Mouse (Mus musculus) layer of hippocampus, postnatal 10 days (tissue): ENCODE data around the gene Dyrk1b. TPM values are rescaled to one million over a fixed set of nuclear protein-coding genes. Genes with fewer than 3 reads are reported as not detected.

Experiments
- DNase-seq, 2 experiments: peaks; one replicate each; pipeline ENCODE4 v3.0.0; 2021; ENCODE audit warnings: low spot score in 2 of 2
- long read RNA-seq: library from polyadenylated mRNA; stranded (forward); transcript quantifications from one replicate; pipeline ENCODE4 v2.0.0, GENCODE M21; 2023
- total RNA-seq, 2 experiments: library from RNA; stranded (reverse); gene quantifications; 2 replicates each; pipeline ENCODE4 v1.2.3; 2021

Gene Dyrk1b
- 10 to 100 TPM; 31.6 to 35.6 TPM for total RNA-seq
- long read RNA-seq, partial matches to known transcripts, result 3 of 9 reads
- long read RNA-seq, other reads (novel, unspliced or antisense), result 4 of 9 reads

- peak; percentile 98 for DNase-seq
Measured at GRCm38 (mm10) chr7:28179228-28179627, at the start of gene Dyrk1b. Dyrk1b (plus strand) TSS chr7:28179469.

GRCm38 (mm10) chr7:28137613-28138012 lies 41.7 kb upstream of the Dyrk1b start:
- peak; percentile 62 to 65 for DNase-seq

GRCm38 (mm10) chr7:28148263-28148662 lies 31.0 kb upstream of the Dyrk1b start:
- peak; percentile 74 for DNase-seq

- DNase-seq, result no peak
Measured at GRCm38 (mm10) chr7:28149841-28150240, 29.4 kb upstream of the Dyrk1b start.

- DNase-seq, result peak; percentile 58 to 71
Measured at GRCm38 (mm10) chr7:28151584-28152221, 27.6 kb upstream of the Dyrk1b start.

GRCm38 (mm10) chr7:28153595-28153994 lies 25.7 kb upstream of the Dyrk1b start:
- DNase-seq, result peak in 1 of 2 experiments; percentile 11

- DNase-seq, result no peak
Measured at GRCm38 (mm10) chr7:28159292-28159691, 20.0 kb upstream of the Dyrk1b start.

- no peak for DNase-seq
Measured at GRCm38 (mm10) chr7:28159893-28160292, 19.4 kb upstream of the Dyrk1b start.

GRCm38 (mm10) chr7:28161163-28161749 lies 18.0 kb upstream of the Dyrk1b start:
- DNase-seq, result no peak

GRCm38 (mm10) chr7:28165406-28165805 lies 13.9 kb upstream of the Dyrk1b start:
- DNase-seq, result no peak

- peak; percentile 64 to 72 for DNase-seq
Measured at GRCm38 (mm10) chr7:28168320-28169115, 10.8 kb upstream of the Dyrk1b start.

GRCm38 (mm10) chr7:28169489-28170422 lies 9.5 kb upstream of the Dyrk1b start, which contains the start of gene Fbl:
Fbl (plus strand) TSS chr7:28169710.
- DNase-seq, result peak; percentile 87 to 91

GRCm38 (mm10) chr7:28175358-28175757 lies 3.9 kb upstream of the Dyrk1b start:
- DNase-seq, result no peak

- peak; percentile 90 to 94 for DNase-seq
Measured at GRCm38 (mm10) chr7:28179741-28180377, 590 bp downstream of the Dyrk1b start.

- DNase-seq, result no peak
Measured at GRCm38 (mm10) chr7:28180890-28181289, 1.6 kb downstream of the Dyrk1b start.

- DNase-seq, result no peak
Measured at GRCm38 (mm10) chr7:28181376-28181775, 2.1 kb downstream of the Dyrk1b start.

- DNase-seq, result no peak
Measured at GRCm38 (mm10) chr7:28182320-28182719, 3.1 kb downstream of the Dyrk1b start.

- DNase-seq, result no peak
Measured at GRCm38 (mm10) chr7:28185884-28186283, 6.6 kb downstream of the Dyrk1b start.

- no peak for DNase-seq
Measured at GRCm38 (mm10) chr7:28186631-28187030, 7.4 kb downstream of the Dyrk1b start.

GRCm38 (mm10) chr7:28191489-28191888 lies 12.2 kb downstream of the Dyrk1b start:
- DNase-seq, result no peak
